Mouse (Mus musculus): ENCODE data around the gene Catsper3. TPM values are rescaled to one million over a fixed set of nuclear protein-coding genes. Genes with fewer than 3 reads are reported as not detected.
A peak's percentile ranks its signal among the peaks of the same experiment; 100 is the strongest.

The Catsper3 gene
- total RNA-seq, 1 experiment = not detected

DNA sequence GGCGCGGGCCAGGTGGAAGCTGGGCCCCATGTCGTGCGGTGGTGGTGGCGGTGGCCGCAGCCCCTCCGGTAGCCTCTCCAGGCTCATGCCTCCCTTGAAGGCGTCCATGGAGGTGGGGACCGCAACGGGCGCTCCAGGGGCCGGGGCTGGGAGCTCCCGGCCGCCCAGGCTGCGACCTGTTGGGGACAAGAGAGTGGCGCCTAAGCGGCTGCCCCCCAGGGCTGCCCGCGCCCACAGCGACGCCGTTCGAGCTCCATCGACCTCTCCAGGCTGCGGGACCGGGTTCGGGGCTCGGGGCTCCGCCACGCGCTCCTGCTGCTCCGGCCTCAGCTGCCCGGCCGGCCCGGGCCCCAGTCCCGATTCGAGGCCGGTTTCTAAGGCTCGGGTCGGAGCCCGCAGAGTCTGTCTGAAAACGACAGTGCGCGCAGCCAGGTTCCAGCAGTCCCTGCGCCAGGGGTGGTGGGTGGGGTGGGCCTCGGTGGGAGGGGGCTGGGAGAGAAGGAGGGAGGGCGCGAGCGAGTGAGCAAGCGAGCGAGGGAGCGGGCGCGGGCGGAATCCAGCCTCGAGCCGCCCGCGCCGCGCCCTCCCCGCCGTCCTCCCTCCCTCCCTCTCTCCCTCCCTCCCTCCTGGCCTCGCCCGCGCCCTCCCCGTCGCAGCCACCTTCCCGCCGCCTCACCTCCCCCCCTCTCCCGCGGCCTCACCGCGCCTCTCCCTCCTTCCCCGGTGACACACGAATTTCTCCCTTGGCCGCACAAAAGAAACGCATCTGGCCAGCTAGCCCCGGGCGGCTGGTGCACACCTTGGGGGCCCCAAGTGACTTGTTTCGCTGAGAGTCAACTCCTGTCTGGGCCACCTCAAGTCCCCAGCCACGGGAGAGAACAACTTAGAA, 46.7 kb downstream of the Catsper3 start:
- Histone ChIP-seq H3K36me3 (ENCODE audit: control insufficient read depth, insufficient read depth, low read length, poor library complexity, severe bottlenecking) (no peaks in the 10 kb centered on the region), H3K27ac (ENCODE audit: insufficient read depth, low read depth, low read length, poor library complexity, severe bottlenecking) (no peak overlapping the region), H3K4me3 (ENCODE audit: insufficient read depth in 1 of 2, low read depth in 1 of 2, low read length in 2 of 2, poor library complexity in 1 of 2, severe bottlenecking in 1 of 2) (peak overlapping the region; percentile 50), H3K4me1 (ENCODE audit: control insufficient read depth in 2 of 2, insufficient read depth in 2 of 2, low read length in 2 of 2, poor library complexity in 1 of 2) (peaks cover 0 to 3% of the 10 kb centered on the region in 2 experiments; a peak in 1 of 4 replicates), H3K9me3 (ENCODE audit: control insufficient read depth, insufficient read depth, low read depth, low read length) (no peaks in the 10 kb centered on the region), H3K9ac (ENCODE audit: insufficient read depth, low read depth, low read length, poor library complexity, severe bottlenecking) (peak overlapping the region; percentile 23; the same call in 1 of the 2 replicates)
- in situ Hi-C loops (cut with MboI; ENCODE audit: low sequenced_read_pairs in 2 of 2, unreplicated experiment in 2 of 2) = loop anchor here (5.0 to 10.0 kb wide), 2 partner anchors 394 to 421 kb away; partner anchors contain the start of gene Neurog1 (in 2 of the 2)
- TF ChIP-seq ZNF384 (IDR thresholded peaks at IDR 0.05; ENCODE audit: low read depth, low read length) (no peak), HCFC1 (IDR thresholded peaks at IDR 0.05; ENCODE audit: borderline replicate concordance, insufficient read depth, low read length) (peak; percentile 77), MAFK (IDR thresholded peaks at IDR 0.05; ENCODE audit: insufficient read depth, low read depth, low read length) (no peak), ZC3H11A (IDR thresholded peaks at IDR 0.05; ENCODE audit: borderline replicate concordance, low read depth, low read length) (no peak)
- DNase-seq (ENCODE audit: low read depth, low spot score) = peak; percentile 42

DNA sequence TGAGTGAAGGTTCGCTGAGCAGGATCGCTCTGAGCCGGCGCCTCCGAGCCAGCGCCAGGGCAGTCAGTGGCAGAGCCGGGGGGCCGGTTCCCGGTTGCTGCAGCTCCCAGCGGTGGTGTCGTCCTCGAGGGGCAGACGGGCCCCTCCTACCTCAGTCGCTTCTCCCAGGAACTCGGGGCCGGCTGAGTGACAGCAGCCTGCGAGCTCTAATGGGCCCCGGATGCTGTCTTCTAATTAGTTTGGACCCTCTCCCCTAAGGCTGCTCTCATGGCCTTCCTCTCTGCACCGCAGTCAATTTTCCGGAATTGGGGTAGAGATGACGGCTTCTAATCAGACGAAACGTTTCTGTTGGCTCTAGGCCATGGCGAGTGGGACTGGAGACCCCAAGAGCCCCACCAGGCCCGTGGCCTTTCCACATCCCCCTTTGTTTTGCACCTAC, 47.4 kb downstream of the Catsper3 start:
- no peak overlapping the region for H3K27ac ChIP-seq (ENCODE audit: insufficient read depth, low read depth, low read length, poor library complexity, severe bottlenecking)
- no peak for DNase-seq (ENCODE audit: low read depth, low spot score)
- no peaks in the 10 kb centered on the region; a peak in 1 of 4 replicates for H3K4me1 ChIP-seq (ENCODE audit: control insufficient read depth in 2 of 2, insufficient read depth in 2 of 2, low read length in 2 of 2, poor library complexity in 1 of 2)

DNA sequence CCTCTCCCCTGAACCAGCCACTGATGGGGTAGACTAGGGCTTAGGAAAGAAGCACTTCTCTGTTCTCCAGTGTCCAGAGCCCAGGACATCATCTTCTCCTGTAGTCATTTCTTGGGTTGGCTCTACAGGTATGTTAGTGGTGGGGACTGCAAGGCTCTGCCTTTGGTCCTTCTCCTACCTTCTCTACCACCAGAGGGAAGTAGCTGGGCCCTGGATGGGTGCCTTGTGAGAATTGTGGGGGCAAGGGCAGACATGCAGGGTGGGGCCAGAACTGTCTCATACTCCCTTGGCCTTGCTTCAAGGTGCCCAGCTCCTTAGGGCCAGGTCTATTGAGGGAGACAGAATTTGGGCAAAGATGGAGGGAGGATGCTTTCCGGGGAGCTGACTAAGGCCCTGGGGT, 48.2 kb downstream of the Catsper3 start:
- Histone ChIP-seq H3K4me3 (ENCODE audit: insufficient read depth in 1 of 2, low read depth in 1 of 2, low read length in 2 of 2, poor library complexity in 1 of 2, severe bottlenecking in 1 of 2) (no peak overlapping the region), H3K9ac (ENCODE audit: insufficient read depth, low read depth, low read length, poor library complexity, severe bottlenecking) (no peak overlapping the region), H3K4me1 (ENCODE audit: control insufficient read depth in 2 of 2, insufficient read depth in 2 of 2, low read length in 2 of 2, poor library complexity in 1 of 2) (no peaks in the 10 kb centered on the region; a peak in 1 of 4 replicates), H3K9me3 (ENCODE audit: control insufficient read depth, insufficient read depth, low read depth, low read length) (no peaks in the 10 kb centered on the region), H3K36me3 (ENCODE audit: control insufficient read depth, insufficient read depth, low read length, poor library complexity, severe bottlenecking) (no peaks in the 10 kb centered on the region), H3K27ac (ENCODE audit: insufficient read depth, low read depth, low read length, poor library complexity, severe bottlenecking) (no peak overlapping the region)
- TF ChIP-seq ZNF384 (IDR thresholded peaks at IDR 0.05; ENCODE audit: low read depth, low read length) (no peak), MAFK (IDR thresholded peaks at IDR 0.05; ENCODE audit: insufficient read depth, low read depth, low read length) (no peak), CHD2 (IDR thresholded peaks at IDR 0.05; ENCODE audit: low read depth, low read length) (no peak)
- in situ Hi-C loops (cut with MboI; ENCODE audit: low sequenced_read_pairs in 2 of 2, unreplicated experiment in 2 of 2) = loop anchor here (5.0 to 10.0 kb wide), 2 partner anchors 392 to 420 kb away; partner anchors contain the start of gene Neurog1 (in 2 of the 2)
- no peak for DNase-seq (ENCODE audit: low read depth, low spot score)

More for the DNA sequence above, 47.4 kb downstream of the Catsper3 start:
- TF ChIP-seq HCFC1 (IDR thresholded peaks at IDR 0.05; ENCODE audit: borderline replicate concordance, insufficient read depth, low read length) (no peak), ZNF384 (IDR thresholded peaks at IDR 0.05; ENCODE audit: low read depth, low read length) (no peak), ZC3H11A (IDR thresholded peaks at IDR 0.05; ENCODE audit: borderline replicate concordance, low read depth, low read length) (no peak), CHD2 (IDR thresholded peaks at IDR 0.05; ENCODE audit: low read depth, low read length) (no peak), MAFK (IDR thresholded peaks at IDR 0.05; ENCODE audit: insufficient read depth, low read depth, low read length) (no peak)
- in situ Hi-C loops (cut with MboI; ENCODE audit: low sequenced_read_pairs in 2 of 2, unreplicated experiment in 2 of 2) = loop anchor here (5.0 to 10.0 kb wide), 2 partner anchors 393 to 421 kb away; partner anchors contain the start of gene Neurog1 (in 2 of the 2)
- Histone ChIP-seq H3K36me3 (ENCODE audit: control insufficient read depth, insufficient read depth, low read length, poor library complexity, severe bottlenecking) (no peaks in the 10 kb centered on the region), H3K9ac (ENCODE audit: insufficient read depth, low read depth, low read length, poor library complexity, severe bottlenecking) (no peak overlapping the region), H3K4me3 (ENCODE audit: insufficient read depth in 1 of 2, low read depth in 1 of 2, low read length in 2 of 2, poor library complexity in 1 of 2, severe bottlenecking in 1 of 2) (peak overlapping the region; percentile 50), H3K9me3 (ENCODE audit: control insufficient read depth, insufficient read depth, low read depth, low read length) (no peaks in the 10 kb centered on the region)

DNA sequence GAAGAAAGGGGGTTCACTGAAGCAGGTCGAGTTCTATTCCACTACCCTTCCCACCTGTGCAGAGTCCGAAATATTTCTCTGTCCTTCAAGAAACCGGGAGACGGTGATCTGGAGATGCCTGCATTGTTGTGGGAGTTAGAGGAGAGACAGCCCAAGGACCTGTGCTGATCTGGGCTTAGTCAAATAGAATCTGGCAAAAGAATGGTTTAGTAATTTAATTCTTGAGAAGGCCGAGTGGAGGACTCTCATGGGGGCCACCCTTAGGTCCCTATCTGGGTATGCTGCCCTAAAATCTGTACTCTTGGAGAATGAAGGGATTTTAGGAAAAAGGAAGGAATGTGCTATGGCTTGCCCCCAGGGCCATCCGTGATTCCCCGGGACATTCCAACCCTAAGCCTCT, 49.6 kb downstream of the Catsper3 start:
- Histone ChIP-seq H3K4me3 (ENCODE audit: insufficient read depth in 1 of 2, low read depth in 1 of 2, low read length in 2 of 2, poor library complexity in 1 of 2, severe bottlenecking in 1 of 2) (no peak overlapping the region), H3K36me3 (ENCODE audit: control insufficient read depth, insufficient read depth, low read length, poor library complexity, severe bottlenecking) (no peaks in the 10 kb centered on the region), H3K9ac (ENCODE audit: insufficient read depth, low read depth, low read length, poor library complexity, severe bottlenecking) (no peak overlapping the region), H3K27ac (ENCODE audit: insufficient read depth, low read depth, low read length, poor library complexity, severe bottlenecking) (no peak overlapping the region), H3K9me3 (ENCODE audit: control insufficient read depth, insufficient read depth, low read depth, low read length) (no peaks in the 10 kb centered on the region), H3K4me1 (ENCODE audit: control insufficient read depth in 2 of 2, insufficient read depth in 2 of 2, low read length in 2 of 2, poor library complexity in 1 of 2) (no peaks in the 10 kb centered on the region; a peak in 1 of 4 replicates)
- TF ChIP-seq ZNF384 (IDR thresholded peaks at IDR 0.05; ENCODE audit: low read depth, low read length) = no peak
- TF ChIP-seq ZC3H11A (IDR thresholded peaks at IDR 0.05; ENCODE audit: borderline replicate concordance, low read depth, low read length) = no peak
- no peak for TF ChIP-seq HCFC1 (IDR thresholded peaks at IDR 0.05; ENCODE audit: borderline replicate concordance, insufficient read depth, low read length)
- TF ChIP-seq CHD2 (IDR thresholded peaks at IDR 0.05; ENCODE audit: low read depth, low read length) = no peak
- no peak for TF ChIP-seq MAFK (IDR thresholded peaks at IDR 0.05; ENCODE audit: insufficient read depth, low read depth, low read length)
- no peak for DNase-seq (ENCODE audit: low read depth, low spot score)
- in situ Hi-C loops (cut with MboI; ENCODE audit: low sequenced_read_pairs in 2 of 2, unreplicated experiment in 2 of 2) = loop anchor here (5.0 to 10.0 kb wide), 2 partner anchors 391 to 418 kb away; partner anchors contain the start of gene Neurog1 (in 2 of the 2)

Data from ES-E14 (cell line).